Mouse (Mus musculus) stomach, postnatal 0 days (tissue): ENCODE measurements around the gene Wipf1.

Source experiments
- CTCF ChIP-seq: IDR thresholded peaks from 2 replicates; pipeline ENCODE4 v1.5.1; 2016; ENCODE audit warnings: antibody characterized with exemption, low read depth, mild to moderate bottlenecking, moderate library complexity
- EP300 ChIP-seq: optimal IDR thresholded peaks from 2 replicates; pipeline ENCODE3; 2016; ENCODE audit warnings: antibody characterized with exemption

DNA sequence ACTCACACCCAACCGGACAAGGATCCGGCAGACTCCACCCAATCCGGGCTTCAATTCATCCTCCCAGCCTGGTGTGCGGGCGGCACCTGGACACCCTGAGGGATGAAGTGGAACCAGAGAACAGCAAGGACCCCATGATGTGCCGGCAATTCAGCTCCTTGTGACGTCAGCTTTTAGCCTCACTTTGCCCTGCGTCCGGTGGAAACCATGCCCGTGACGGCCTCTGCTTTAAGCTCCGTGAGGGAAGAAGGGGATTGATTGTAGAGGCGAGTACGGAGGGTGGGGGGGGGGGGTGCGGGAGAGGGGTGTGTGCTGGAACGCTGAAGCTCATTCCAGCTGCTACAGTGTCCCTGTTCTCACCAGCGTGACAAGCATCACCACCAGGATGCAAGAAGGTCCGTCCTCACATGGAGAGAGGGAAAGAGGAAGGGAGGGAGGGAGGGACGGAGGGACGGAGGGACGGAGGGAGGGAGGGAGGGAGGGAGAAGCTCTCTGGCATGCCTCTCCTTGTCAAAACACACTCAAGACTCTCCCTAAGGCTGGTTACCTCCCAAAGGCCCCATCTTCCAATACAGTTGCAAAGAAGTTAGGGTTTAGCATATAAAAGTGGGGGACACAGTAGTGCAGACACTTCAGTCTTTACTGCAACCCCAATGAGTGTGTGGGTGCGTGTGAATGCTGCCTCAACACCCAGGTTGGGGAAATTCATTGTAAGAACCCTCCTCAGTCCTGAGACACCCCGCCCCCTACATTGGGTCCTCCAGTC lies 31.5 kb upstream of the Wipf1 start:
- TF ChIP-seq CTCF (no peak), EP300 (no peak)
